Mouse (Mus musculus) lung, adult 2 months (tissue): ENCODE measurements at regions not wholly inside any gene's neighbourhood (a gene's known extent, or its start where the extent isn't known, plus 50 kb on each side); places are given as distances from the start of the nearest gene placed in this dataset.

Source experiments
- CTCF ChIP-seq: fragments of 200-500 bp; IDR thresholded peaks from 2 replicates; pipeline ENCODE4 v1.5.1; 2011; ENCODE audit warnings: mild to moderate bottlenecking, low read length, control low read depth; ENCODE audit not compliant: insufficient read depth
- POLR2A ChIP-seq: fragments of 200-500 bp; IDR thresholded peaks from 2 replicates; pipeline ENCODE4 v1.6.1; 2011; ENCODE audit warnings: low read depth, mild to moderate bottlenecking, control low read depth, low read length, borderline replicate concordance; ENCODE audit errors: extremely low read depth

DNA sequence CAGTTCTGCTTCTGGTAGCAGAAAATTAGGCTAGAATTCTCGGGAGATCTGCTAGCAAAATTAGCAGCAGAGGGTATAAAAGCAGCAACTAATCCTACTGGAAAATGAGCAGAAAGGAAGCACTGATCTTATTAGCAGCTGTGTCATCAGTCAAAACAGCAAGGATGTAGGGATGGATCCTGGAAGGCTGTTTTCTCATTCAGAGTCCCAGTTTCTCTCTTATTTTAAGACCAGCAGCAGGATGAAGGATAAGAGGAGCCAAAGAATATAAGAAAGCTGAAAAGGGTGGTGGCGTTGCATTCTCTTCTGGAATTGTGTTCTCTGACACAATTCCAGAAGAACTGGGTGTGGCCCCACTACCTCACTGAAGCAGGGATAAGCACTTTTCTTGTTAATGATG lies 123.0 kb upstream of the Pja2 start:
- TF ChIP-seq CTCF = no peak
- TF ChIP-seq POLR2A = no peak
